Mouse (Mus musculus) CH12.LX (cell line): ENCODE measurements around the gene Psme1.

Experiments used
- BHLHE40 ChIP-seq: IDR thresholded peaks from 2 replicates; pipeline ENCODE4 v1.6.1; 2011; ENCODE audit warnings: mild to moderate bottlenecking, low read depth, low read length, improper control_type of control experiment
- CTCF ChIP-seq, 2 experiments: IDR thresholded peaks in 1 of 2; conservative IDR thresholded peaks in 1 of 2; 2 replicates each; pipeline ENCODE4 v1.5.1; 2011 to 2012; ENCODE audit warnings: low read depth in 2 of 2, low read length in 2 of 2, improper control_type of control experiment in 1 of 2, inconsistent platforms in 1 of 2, mild to moderate bottlenecking in 1 of 2, moderate library complexity in 1 of 2
- E2F4 ChIP-seq: IDR thresholded peaks from 2 replicates; pipeline ENCODE4 v1.6.1; 2011; ENCODE audit warnings: low read depth, low read length, improper control_type of control experiment; ENCODE audit not compliant: insufficient replicate concordance
- EP300 ChIP-seq: IDR thresholded peaks from 2 replicates; pipeline ENCODE4 v1.6.1; 2011; ENCODE audit warnings: low read length, improper control_type of control experiment
- NRF1 ChIP-seq: IDR thresholded peaks from 2 replicates; pipeline ENCODE4 v1.6.1; 2014; ENCODE audit warnings: low read depth, mild to moderate bottlenecking, inconsistent platforms, low read length, improper control_type of control experiment, moderate library complexity
- POLR2A ChIP-seq: IDR thresholded peaks from 2 replicates; pipeline ENCODE4 v1.6.1; 2011; ENCODE audit warnings: low read depth, mild to moderate bottlenecking, improper control_type of control experiment, low read length
- RCOR1 ChIP-seq: conservative IDR thresholded peaks from 2 replicates; pipeline ENCODE4 v1.6.1; 2012; ENCODE audit warnings: low read depth, mild to moderate bottlenecking, inconsistent platforms, low read length, improper control_type of control experiment
- USF1 ChIP-seq: IDR thresholded peaks from 2 replicates; pipeline ENCODE4 v1.6.1; 2014; ENCODE audit warnings: low read depth, mild to moderate bottlenecking, inconsistent platforms, low read length, improper control_type of control experiment
- ZKSCAN1 ChIP-seq: IDR thresholded peaks from 2 replicates; pipeline ENCODE4 v1.6.1; 2012; ENCODE audit warnings: low read depth, inconsistent platforms, low read length, improper control_type of control experiment, borderline replicate concordance

- TF ChIP-seq NRF1 (no peak), CTCF (conservative IDR thresholded peaks at IDR 0.05 in 1 of 2, IDR thresholded peaks at IDR 0.05 in 1 of 2; ENCODE audit: low read depth in 2 of 2, low read length in 2 of 2) (no peak), EP300 (no peak), E2F4 (no peak), ZKSCAN1 (no peak), USF1 (no peak), POLR2A (no peak), RCOR1 (no peak), BHLHE40 (no peak)
Measured at GRCm38 (mm10) chr14:55570588-55570987, 7.3 kb upstream of the Psme1 start.
